Comparison of ENCODE assay signal across 16 mouse cellular contexts in genomic region chr17:14497086-14497485, GRCm38 (mm10).
DNase-seq lines count a peak whose midpoint lies in the region; ATAC-seq lines count a peak whose summit lies in the region.
"Had no signal": no experiment of that assay in that cellular context is flagged by ENCODE, and none has a peak within 500 bp of the region (broad histone marks: within the 10 kb centered on the region; RNA-seq: fewer than 3 reads in every experiment).

No protein-coding gene starts in this region.

- H3K4me2 ChIP-seq in hindbrain, embryonic 16.5 days (ENCODE audit: low read length): no peak overlapping the region
- no peak overlapping the region; the same call in 1 of the 2 replicates for H3K4me2 ChIP-seq in limb, embryonic 11.5 days (ENCODE audit: low read depth, severe bottlenecking)
- no peak overlapping the region for H3K4me2 ChIP-seq in midbrain, embryonic 16.5 days (ENCODE audit: low read length)
- H3K4me2 ChIP-seq: heart, embryonic 12.5 days; liver, embryonic 15.5 days; stomach, embryonic 15.5 days had no signal

- H3K4me3 ChIP-seq in hindbrain, embryonic 16.5 days (ENCODE audit: low read length): no peak overlapping the region
- H3K4me3 ChIP-seq in hindbrain, embryonic 10.5 days: no peak overlapping the region
- H3K4me3 ChIP-seq in limb, embryonic 11.5 days (ENCODE audit: low read depth, low read length): no peak overlapping the region
- H3K4me3 ChIP-seq in midbrain, embryonic 16.5 days (ENCODE audit: low read depth, low read length): no peak overlapping the region
- H3K4me3 ChIP-seq: heart, embryonic 12.5 days; liver, embryonic 15.5 days; megakaryocyte, embryonic 14.5 days; stomach, embryonic 15.5 days had no signal

- H3K9me3 ChIP-seq in hindbrain, embryonic 16.5 days (ENCODE audit: control insufficient read depth, low read length): no peaks in the 10 kb centered on the region
- H3K9me3 ChIP-seq in hindbrain, embryonic 10.5 days: no peaks in the 10 kb centered on the region
- H3K9me3 ChIP-seq in limb, embryonic 11.5 days (ENCODE audit: control insufficient read depth, low read length): no peaks in the 10 kb centered on the region
- H3K9me3 ChIP-seq in midbrain, embryonic 16.5 days (replicated peaks; ENCODE audit: control insufficient read depth, low read length, poor library complexity, severe bottlenecking): no peaks in the 10 kb centered on the region
- H3K9me3 ChIP-seq: heart, embryonic 12.5 days; liver, embryonic 15.5 days; stomach, embryonic 15.5 days had no signal

- H3K4me1 ChIP-seq in hindbrain, embryonic 16.5 days (ENCODE audit: control insufficient read depth, insufficient read depth, low read depth, low read length): no peaks in the 10 kb centered on the region
- H3K4me1 ChIP-seq in hindbrain, embryonic 10.5 days (replicated peaks): peaks cover 9% of the 10 kb centered on the region; the same call in 1 of the 2 replicates
- H3K4me1 ChIP-seq in limb, embryonic 11.5 days (ENCODE audit: control insufficient read depth, insufficient read depth, low read length): peaks cover 17% of the 10 kb centered on the region
- no peaks in the 10 kb centered on the region for H3K4me1 ChIP-seq in midbrain, embryonic 16.5 days (ENCODE audit: control insufficient read depth, insufficient read depth, low read length)
- H3K4me1 ChIP-seq: heart, embryonic 12.5 days; liver, embryonic 15.5 days; megakaryocyte, embryonic 14.5 days had no signal

- 70% methylated on average over 15 of the region's 15 CpGs for WGBS in hindbrain, embryonic 16.5 days
- WGBS in hindbrain, embryonic 10.5 days: 81% methylated on average over 15 of the region's 15 CpGs
- 17% methylated on average over 15 of the region's 15 CpGs for WGBS in limb, embryonic 11.5 days
- 80% methylated on average over 15 of the region's 15 CpGs for WGBS in midbrain, embryonic 16.5 days

- H3K27me3 ChIP-seq in hindbrain, embryonic 16.5 days (replicated peaks; ENCODE audit: control insufficient read depth, insufficient read depth, low read length): no peaks in the 10 kb centered on the region
- no peaks in the 10 kb centered on the region; the same call in 1 of the 2 replicates for H3K27me3 ChIP-seq in hindbrain, embryonic 10.5 days (ENCODE audit: insufficient read depth, poor library complexity, severe bottlenecking)
- no peaks in the 10 kb centered on the region for H3K27me3 ChIP-seq in limb, embryonic 11.5 days (ENCODE audit: control insufficient read depth, insufficient read depth, low read length)
- no peaks in the 10 kb centered on the region for H3K27me3 ChIP-seq in midbrain, embryonic 16.5 days (ENCODE audit: control insufficient read depth, insufficient read depth, low read depth, low read length)
- H3K27me3 ChIP-seq: megakaryocyte, embryonic 14.5 days; stomach, embryonic 15.5 days had no signal

- no peak for DNase-seq in hindbrain, embryonic 10.5 days (ENCODE audit: low spot score)
- DNase-seq in embryo, embryonic 11.5 days (ENCODE audit: low read depth, low spot score): peak; percentile 62
- DNase-seq in limb, embryonic 11.5 days (ENCODE audit: low spot score): peak; percentile 79
- no peak for DNase-seq in urinary bladder, postnatal 36 days (ENCODE audit: low spot score in 2 of 2)
- DNase-seq in kidney, adult 11 months: no peak
- DNase-seq in thymus, adult 18-20 months: no peak
- DNase-seq: cerebellum, adult 11 months; cerebellum, postnatal 36 days; gastrocnemius, postnatal 36 days; lung, postnatal 10 days had no signal

- H3K36me3 ChIP-seq in hindbrain, embryonic 16.5 days (ENCODE audit: control insufficient read depth, insufficient read depth, low read length): no peaks in the 10 kb centered on the region
- H3K36me3 ChIP-seq in hindbrain, embryonic 10.5 days: no peaks in the 10 kb centered on the region
- no peaks in the 10 kb centered on the region for H3K36me3 ChIP-seq in limb, embryonic 11.5 days (ENCODE audit: control insufficient read depth, insufficient read depth, low read length)
- H3K36me3 ChIP-seq in midbrain, embryonic 16.5 days (ENCODE audit: control insufficient read depth, insufficient read depth, low read length): no peaks in the 10 kb centered on the region
- H3K36me3 ChIP-seq: heart, embryonic 12.5 days; liver, embryonic 15.5 days; stomach, embryonic 15.5 days had no signal

- ATAC-seq in hindbrain, embryonic 16.5 days: peak; percentile 48; the same call in 1 of the 2 replicates
- ATAC-seq in limb, embryonic 11.5 days (ENCODE audit: insufficient number of reproducible peaks, low FRiP score, low TSS enrichment, low read depth): peak; percentile 77
- peak; percentile 36; the same call in 1 of the 2 replicates for ATAC-seq in midbrain, embryonic 16.5 days

- no peak overlapping the region for H3K9ac ChIP-seq in hindbrain, embryonic 16.5 days (ENCODE audit: low read depth, low read length)
- no peak overlapping the region for H3K9ac ChIP-seq in limb, embryonic 11.5 days (ENCODE audit: low read length)
- H3K9ac ChIP-seq in midbrain, embryonic 16.5 days (ENCODE audit: low read depth, low read length): no peak overlapping the region
- H3K9ac ChIP-seq: heart, embryonic 12.5 days; liver, embryonic 15.5 days; stomach, embryonic 15.5 days had no signal

- no peak overlapping the region for H3K27ac ChIP-seq in hindbrain, embryonic 16.5 days (ENCODE audit: low read depth, low read length)
- H3K27ac ChIP-seq in hindbrain, embryonic 10.5 days: no peak overlapping the region
- 0 out of 2 replicates have a peak overlapping the region, but pooled peaks have one; percentile 45 for H3K27ac ChIP-seq in limb, embryonic 11.5 days (replicated peaks; ENCODE audit: low read depth, low read length)
- H3K27ac ChIP-seq in midbrain, embryonic 16.5 days (ENCODE audit: low read length): no peak overlapping the region
- H3K27ac ChIP-seq: liver, embryonic 15.5 days; stomach, embryonic 15.5 days had no signal

Comparison
In these comparisons a context has a peak if more than half of its experiments do, and no peak if none do; other contexts are left out.
1. DNase-seq: peak in embryo, embryonic 11.5 days (single experiment) and limb, embryonic 11.5 days (single experiment); none in hindbrain, embryonic 10.5 days (single experiment), urinary bladder, postnatal 36 days (0 of 2), kidney, adult 11 months (single experiment) and thymus, adult 18-20 months (0 of 2).
2. Peak in every context shown above with its lines, with median percentiles within 50 percentile points of each other: ATAC-seq.